Mouse (Mus musculus): ENCODE results near the gene Klf7.

Gene Klf7

DNA sequence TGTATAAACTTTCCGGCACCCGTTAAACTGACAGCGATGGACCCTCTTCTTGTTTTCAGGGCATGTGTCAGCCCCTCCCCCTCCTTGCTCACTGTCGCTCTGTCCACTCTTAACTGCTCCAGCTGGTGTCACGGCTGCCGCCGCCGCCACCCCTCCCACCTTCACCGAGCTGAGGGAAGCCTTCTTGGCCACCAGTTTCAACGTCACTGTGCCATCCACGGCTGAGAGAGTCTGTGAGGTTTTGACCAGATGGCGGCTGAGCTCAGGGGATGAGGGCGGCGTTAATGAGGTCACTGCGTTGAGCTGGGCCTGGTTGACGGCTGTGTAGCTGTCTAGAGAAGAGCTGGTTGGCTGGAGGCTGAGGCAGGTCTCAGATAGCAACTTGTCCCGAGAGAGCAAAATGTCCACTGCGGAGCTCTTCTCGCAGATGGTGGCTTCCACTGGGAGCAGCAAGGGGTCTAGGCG, 43.3 kb downstream of the Klf7 start:
- in situ Hi-C loops (cut with MboI; ENCODE audit: low pct_unique_long_range_greater_than_20kb in 1 of 2, low sequenced_read_pairs in 2 of 2, unreplicated experiment in 1 of 2) = no loop called here

DNA sequence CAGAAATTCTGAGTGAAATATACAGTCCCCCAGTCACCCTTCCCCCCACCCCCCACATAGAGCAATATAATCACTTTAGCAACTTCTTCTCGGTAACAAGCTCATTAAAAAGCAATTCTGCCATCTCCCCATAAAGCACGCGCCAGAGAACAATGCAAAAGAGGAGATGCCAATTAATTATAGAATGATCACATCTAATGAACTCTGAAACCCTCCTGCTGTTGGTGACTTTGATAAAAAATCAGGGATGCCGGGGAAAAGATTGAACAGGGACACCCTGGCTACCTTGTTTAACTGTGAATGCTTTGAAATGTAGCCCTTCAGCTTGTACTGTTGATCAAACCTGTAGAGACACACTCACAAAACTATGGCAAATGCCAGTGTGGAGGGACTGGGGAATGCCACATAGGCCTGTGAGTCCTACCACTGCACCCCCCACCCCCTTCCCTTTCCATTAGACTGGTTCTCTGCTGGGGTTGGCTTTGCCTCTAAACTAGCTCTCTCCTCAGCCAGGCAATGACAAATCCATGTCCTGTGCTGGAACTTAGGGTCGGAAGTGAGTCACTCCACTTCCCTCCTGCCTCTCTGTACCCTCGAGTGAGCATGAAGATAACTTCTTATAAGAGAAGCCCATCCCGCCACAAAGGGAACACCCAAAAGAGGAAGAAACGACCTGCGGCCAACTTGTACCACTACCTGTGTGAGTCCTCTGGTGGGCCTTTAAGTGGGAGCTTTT, 43.9 kb downstream of the Klf7 start:
- in situ Hi-C loops (cut with MboI; ENCODE audit: low pct_unique_long_range_greater_than_20kb in 1 of 2, low sequenced_read_pairs in 2 of 2, unreplicated experiment in 1 of 2) = no loop called here

DNA sequence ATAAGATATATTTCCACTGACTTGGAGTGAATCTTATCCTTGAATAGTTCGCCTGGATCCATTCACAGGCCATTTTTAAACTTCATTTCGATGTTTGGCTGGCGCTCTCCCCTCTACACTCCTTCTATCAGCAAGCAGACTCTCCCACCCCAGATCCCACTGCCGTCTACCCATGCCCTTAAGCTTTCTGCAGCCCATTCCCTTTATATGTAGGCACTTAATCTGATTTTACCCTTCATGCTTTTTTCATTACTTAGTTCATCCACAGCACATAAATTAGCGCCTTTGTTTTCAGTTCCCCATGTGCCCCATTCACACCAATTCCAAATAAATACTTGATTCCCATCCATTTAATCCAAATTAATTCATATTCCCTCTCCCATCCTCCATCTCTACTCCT, 48.0 kb downstream of the Klf7 start:
- in situ Hi-C loops (cut with MboI; ENCODE audit: low pct_unique_long_range_greater_than_20kb in 1 of 2, low sequenced_read_pairs in 2 of 2, unreplicated experiment in 1 of 2) = no loop called here

DNA sequence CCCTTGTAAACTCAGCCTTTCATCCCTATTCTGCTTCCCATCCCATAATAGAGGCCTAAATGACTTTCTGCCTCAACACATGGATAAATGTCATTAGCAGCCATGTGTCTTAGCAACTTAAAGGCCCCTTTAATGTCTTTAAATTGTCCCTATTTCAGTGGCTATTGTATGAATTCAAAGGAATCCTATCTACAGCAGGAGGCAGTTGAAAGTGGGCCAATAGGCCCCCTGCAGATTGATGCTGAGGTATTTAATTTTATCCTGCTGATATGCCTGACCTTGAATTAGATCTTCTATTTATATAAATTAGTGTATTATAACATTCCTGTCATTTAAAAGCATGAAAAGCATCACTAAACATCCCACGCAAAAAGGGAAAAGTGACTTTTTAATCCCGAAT, 51.1 kb downstream of the Klf7 start:
- in situ Hi-C loops (cut with MboI; ENCODE audit: low pct_unique_long_range_greater_than_20kb in 1 of 2, low sequenced_read_pairs in 2 of 2, unreplicated experiment in 1 of 2) = no loop called here

DNA sequence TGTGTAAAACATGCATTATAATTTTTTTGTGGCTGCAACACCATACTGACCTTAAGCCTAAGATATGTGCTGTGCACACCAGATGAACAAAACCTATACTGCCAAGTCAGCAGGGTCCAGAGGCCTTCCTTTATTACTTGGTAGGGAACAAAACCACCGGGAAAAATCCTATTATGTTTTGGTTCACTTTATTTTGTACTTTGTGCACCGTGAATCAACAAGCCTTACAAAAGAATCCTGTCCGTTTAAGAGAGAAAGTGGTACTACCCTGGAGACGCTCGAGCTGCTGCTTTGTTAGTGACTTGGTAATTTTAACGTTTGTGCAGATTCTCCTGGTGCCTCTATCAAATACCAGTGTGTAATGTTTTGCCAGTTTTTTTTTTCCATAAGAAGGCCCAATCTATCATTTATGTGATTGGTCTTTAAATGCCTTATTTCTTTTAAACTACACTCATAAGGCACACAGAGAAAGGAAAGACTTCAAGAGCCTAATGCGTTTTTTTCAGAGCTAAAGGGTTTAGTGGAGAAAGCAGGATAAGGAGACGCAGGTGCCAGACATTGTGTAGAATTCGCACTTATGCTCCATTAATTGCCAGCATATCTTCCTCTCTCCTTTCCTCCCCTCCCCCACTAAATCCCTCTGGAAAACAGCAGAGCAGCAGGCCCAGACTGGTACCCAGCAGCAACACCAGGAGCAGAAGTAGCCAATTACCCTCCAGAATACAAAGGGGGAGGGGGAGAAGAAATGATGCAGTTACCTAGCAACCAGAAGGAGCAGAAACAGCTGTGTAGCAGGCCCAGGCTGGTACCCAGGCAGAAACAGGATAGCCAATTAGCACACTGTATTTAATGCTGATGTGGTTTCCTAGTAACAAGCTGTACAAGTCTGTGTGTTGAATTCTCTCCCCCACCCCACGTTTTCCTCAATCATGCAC, 55.5 kb downstream of the Klf7 start:
- in situ Hi-C loops (cut with MboI; ENCODE audit: low pct_unique_long_range_greater_than_20kb in 1 of 2, low sequenced_read_pairs in 2 of 2, unreplicated experiment in 1 of 2) = no loop called here

DNA sequence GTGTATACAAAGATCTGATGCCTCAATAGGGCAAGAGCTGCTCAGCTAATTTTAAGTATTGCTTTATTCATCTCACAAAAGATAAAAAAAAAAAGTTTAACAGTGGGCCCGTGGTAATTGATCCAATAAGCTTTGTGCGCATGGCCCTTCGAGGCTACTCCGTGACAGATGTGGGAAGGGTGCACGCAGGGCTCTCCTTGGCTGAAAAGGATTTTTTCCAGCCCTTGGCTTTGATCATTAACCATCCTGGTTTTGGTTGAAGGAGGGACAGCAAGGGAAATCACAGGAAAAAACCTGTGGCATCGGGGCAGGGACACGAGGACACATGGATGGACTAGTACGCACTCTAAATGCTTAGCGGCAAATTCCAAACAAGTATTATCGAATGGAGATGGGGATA, 60.6 kb downstream of the Klf7 start:
- in situ Hi-C loops (cut with MboI; ENCODE audit: low pct_unique_long_range_greater_than_20kb in 1 of 2, low sequenced_read_pairs in 2 of 2, unreplicated experiment in 1 of 2) = no loop called here

DNA sequence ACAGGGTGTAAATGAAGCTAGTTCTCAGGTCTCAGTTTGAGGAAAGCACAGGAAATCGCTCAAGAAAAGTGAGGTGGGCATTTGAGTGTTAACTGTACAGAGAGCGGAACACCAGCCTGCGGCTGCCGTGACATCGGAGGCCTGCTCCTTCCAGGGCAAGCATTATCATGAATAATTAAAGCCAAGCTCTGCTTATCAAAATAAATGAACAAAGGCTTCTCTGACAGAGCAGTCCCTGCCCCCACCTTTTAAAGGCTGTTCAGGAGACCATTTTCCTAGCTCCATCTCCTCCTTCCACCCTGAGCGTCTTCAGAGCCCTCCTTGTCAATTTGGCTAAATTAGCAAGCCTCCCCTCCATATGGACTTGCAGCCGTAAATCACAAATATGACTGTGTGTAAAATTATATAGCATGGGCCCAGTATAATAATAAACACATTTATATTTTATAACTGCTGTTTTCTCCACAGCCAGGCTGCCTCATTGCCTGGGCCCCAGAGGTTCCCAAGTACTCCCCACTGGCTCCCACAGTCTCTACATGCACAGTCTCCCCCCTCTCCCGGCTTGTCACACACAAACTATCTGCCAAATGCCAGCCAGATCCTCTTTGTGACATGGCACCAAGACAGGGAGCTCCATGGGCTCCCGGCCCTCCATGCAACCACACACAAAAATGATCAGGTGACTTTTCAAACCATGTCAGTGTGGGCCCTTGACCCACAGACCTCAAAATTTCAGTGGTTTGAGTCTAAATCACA, 61.2 kb downstream of the Klf7 start:
- in situ Hi-C loops (cut with MboI; ENCODE audit: low pct_unique_long_range_greater_than_20kb in 1 of 2, low sequenced_read_pairs in 2 of 2, unreplicated experiment in 1 of 2) = no loop called here

DNA sequence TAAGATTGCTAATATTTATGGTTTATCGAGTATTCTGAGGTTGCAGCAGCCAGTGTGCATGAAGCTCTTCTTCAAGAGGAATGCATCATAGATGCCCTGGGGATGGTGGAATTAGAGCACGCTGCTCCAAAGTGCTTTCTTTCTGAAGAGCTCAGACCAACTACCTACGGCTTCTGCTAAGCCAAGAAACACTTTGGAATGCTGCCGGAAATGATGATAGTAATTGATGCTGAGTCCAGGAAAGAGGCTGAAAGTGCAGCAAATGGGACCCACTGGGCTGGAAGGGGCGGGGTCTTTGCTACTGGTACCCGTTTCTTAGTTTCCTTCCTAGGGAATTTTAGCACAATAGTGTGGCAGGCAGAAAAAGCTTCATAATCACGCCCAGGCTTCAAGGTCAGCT, 62.0 kb downstream of the Klf7 start:
- in situ Hi-C loops (cut with MboI; ENCODE audit: low pct_unique_long_range_greater_than_20kb in 1 of 2, low sequenced_read_pairs in 2 of 2, unreplicated experiment in 1 of 2) = no loop called here

DNA sequence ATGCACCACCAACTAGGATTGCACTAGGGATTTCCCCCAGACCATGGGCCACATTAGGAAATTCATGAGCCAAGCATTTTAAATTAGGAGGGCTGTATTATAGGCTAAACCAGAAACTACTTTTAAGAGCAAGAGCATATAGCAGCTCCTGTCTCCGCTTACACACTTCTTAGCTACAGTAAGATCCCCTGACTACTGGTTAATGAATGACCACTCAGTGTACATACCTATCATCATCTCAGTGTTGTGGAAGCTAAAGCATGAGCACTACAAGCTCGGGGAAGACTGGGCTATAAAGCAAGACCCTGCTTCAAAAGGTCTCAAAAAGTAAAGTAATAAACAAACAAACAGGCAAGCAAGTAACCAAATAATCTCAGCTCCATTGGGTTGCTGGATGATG, 65.5 kb downstream of the Klf7 start:
- in situ Hi-C loops (cut with MboI; ENCODE audit: low pct_unique_long_range_greater_than_20kb in 1 of 2, low sequenced_read_pairs in 2 of 2, unreplicated experiment in 1 of 2) = no loop called here

DNA sequence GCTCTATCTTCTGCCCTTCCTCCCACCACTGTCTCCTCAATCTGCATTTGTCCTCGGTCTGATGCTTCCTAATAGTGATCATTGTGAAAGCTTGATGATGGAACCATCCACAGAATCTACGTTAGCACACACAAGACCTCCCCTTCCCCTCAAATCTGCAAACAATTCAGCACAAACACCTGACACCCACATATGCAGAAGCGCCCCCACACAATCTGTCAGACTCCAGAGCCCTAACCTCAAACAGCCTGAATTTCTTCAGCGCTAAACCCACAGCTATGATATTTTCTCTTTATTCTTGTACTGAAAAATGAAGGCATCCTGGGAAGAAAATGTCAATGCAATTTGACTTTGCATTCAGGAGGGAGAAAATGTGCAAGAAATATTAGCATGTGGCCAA, 66.1 kb downstream of the Klf7 start:
- in situ Hi-C loops (cut with MboI; ENCODE audit: low pct_unique_long_range_greater_than_20kb in 1 of 2, low sequenced_read_pairs in 2 of 2, unreplicated experiment in 1 of 2) = no loop called here

DNA sequence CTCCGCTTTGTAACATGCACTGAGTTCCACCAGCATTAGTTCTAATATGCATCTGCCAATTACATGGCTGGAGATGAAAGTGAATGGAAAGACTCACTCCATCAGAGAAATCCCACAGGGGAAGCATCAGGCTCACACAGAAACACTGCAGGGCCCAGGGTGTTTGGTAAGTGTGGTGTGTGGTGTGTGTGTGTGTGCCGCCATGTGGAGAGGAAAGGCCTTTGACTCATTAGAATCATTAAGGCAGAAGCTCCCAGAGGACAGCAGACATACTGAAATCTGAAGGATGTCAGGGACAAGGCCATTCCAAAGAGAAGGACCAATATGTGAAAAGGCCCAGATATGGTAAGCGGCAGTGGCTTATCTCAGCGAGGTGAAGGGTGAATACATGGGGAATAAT, 66.9 kb downstream of the Klf7 start:
- in situ Hi-C loops (cut with MboI; ENCODE audit: low pct_unique_long_range_greater_than_20kb in 1 of 2, low sequenced_read_pairs in 2 of 2, unreplicated experiment in 1 of 2) = no loop called here

DNA sequence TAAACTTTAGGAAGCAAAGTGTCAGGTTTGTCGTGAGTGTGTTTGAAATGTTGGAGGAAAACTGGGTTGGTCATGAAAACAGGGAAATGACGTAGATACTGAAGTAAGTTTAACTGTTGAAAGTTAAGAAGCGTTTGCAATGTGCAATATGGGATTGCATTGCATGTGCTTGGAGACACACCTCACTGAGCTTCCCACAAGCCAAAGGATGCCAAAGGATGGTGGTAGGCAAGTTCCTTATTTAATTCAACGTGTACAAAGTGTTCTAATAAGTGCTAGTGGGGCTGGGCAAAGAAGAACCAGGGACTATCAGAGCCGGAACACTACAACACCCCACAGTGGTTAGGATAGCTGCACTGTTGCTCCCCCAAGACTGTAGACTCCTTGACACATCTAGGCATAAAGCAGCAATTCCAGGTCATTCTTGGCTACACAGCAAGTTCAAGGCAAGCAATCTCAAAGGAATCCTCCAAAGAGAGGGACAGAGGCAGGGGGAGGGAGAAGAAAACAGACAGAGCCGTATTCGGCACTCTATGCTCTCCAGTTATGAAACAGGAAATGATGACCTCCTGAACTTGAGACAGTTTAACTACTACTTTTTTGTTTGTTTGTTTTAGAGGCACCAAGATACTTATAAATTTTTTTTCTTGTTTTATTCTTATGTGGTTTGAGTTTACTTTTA, 69.9 kb downstream of the Klf7 start:
- in situ Hi-C loops (cut with MboI; ENCODE audit: low pct_unique_long_range_greater_than_20kb in 1 of 2, low sequenced_read_pairs in 2 of 2, unreplicated experiment in 1 of 2) = no loop called here

DNA sequence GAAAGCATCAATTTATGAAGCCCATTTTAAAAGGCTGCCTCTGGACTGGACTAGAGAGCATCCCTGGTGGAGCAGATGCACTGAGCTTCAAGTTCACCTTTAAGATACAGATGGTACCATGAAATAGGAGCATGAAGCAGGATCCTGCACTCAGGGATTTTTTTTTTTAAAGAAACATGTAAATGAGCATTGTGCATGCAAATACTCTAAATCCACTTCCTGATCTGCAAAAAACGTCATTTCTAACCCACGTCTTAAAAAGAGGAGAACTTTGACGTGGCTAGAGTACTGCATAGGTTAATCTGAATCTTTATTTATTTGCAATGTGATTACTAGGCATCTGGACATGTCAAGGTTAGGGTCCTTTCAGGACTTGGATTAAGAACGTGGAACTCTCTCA, 73.5 kb downstream of the Klf7 start:
- in situ Hi-C loops (cut with MboI; ENCODE audit: low pct_unique_long_range_greater_than_20kb in 1 of 2, low sequenced_read_pairs in 2 of 2, unreplicated experiment in 1 of 2) = no loop called here

DNA sequence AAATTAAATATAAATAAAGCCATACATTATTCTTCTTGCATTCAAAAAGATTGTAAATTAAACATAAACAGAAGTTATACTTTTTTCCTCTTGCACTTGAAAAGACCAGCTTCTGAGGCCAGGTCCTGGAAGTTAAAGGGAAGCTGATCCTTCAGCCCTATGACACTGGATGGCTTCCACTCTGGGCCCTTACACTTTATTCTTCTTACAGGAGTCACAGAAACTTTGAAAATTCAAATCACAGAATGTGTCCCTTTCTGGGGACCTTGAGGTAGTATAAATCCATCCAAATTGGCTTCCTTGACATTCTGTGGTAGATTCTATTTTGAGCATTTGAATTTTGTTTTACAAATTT, 75.3 kb downstream of the Klf7 start:
- in situ Hi-C loops (cut with MboI; ENCODE audit: low pct_unique_long_range_greater_than_20kb in 1 of 2, low sequenced_read_pairs in 2 of 2, unreplicated experiment in 1 of 2) = no loop called here

DNA sequence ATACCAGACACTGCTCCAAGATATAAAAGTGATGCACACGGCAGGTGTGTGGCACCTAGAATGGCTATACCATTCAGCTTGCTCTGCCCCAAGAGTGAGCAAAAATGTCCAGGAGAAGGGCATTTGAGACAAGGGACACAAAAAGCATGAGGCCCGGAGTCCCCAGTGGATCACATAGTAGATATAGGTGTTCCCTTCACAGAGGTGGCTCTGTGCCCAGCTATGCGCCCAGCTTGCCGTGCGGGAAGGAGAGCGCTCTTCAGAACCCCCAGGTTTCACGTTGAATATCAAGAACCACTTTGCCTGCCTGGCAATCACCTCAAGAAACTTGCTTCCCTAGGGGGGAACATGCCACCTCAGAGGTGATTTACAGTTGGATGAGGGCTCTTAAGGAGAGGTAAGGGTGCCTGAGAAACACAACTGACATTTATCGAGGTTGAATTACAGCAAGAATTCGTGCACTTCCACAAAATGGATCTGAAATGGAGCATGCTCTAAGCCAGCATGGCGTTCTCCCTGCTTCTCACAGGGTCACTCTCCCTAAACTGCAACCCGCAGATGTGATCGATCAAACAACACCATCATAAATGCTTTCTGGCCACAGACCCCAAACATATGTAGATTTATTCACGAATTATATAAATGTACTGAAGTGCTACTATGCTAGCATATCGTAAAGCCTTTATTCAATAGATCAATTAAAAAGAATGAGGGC, 75.8 kb downstream of the Klf7 start:
- in situ Hi-C loops (cut with MboI; ENCODE audit: low pct_unique_long_range_greater_than_20kb in 1 of 2, low sequenced_read_pairs in 2 of 2, unreplicated experiment in 1 of 2) = no loop called here

DNA sequence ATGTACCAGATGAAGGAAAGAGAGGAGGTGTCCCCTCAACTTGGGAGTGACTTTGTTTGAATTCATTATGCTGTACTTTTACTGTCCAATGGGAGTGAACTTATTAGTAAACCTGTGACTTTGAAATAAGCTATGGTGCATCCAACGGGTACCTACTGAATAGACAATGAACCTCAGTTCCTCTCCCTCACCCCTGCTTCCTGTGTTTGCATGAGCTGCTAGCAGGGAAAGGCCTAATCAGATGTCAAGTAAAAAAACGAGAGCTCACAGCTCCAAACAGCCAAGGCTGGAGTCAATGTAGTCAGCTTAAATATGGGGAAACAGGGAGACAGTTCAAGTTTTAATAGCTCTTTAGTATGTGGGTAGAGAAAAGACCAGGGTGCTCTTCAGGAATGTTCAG, 77.5 kb downstream of the Klf7 start:
- in situ Hi-C loops (cut with MboI; ENCODE audit: low pct_unique_long_range_greater_than_20kb in 1 of 2, low sequenced_read_pairs in 2 of 2, unreplicated experiment in 1 of 2) = no loop called here

DNA sequence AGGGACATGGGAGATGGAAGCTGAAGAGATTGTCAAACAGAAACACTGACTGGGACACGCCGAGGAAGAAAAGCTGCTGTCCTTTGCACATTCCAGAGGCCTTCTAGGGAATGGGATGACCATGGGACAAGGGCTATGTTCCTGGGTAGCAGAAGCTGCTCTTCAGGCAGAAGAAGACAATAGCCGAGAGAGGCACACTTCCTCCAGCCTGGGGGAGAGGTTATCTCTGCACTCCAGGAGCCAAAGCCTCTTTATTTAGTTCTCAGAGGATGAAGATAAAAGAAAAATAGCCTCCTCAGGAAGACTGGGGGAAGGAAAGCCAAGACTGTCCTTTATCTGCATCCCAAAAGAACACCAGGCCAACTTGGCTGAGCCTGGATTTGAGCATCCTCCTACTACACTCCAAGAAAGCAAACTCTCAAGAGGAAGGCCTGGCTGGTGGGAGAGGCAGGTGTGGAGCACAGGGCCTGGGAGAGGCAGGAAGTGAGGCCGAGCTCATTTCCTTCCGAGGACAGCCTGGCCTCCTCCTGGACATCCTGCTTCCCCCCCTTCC, 81.2 kb downstream of the Klf7 start:
- in situ Hi-C loops (cut with MboI; ENCODE audit: low pct_unique_long_range_greater_than_20kb in 1 of 2, low sequenced_read_pairs in 2 of 2, unreplicated experiment in 1 of 2) = no loop called here
